Mouse (Mus musculus): ENCODE measurements around the gene 1500011B03Rik.
A peak's percentile ranks its signal among the peaks of the same experiment; 100 is the strongest.
"Not testable (repeated sequence)": the region's sequence is repeated elsewhere in the genome, so short reads cannot be mapped to it uniquely, and the experiment has no call there.

1500011B03Rik gene

GRCm38 (mm10) chr5:114822796-114823688 lies at the start of gene 1500011B03Rik:
Gene 1500011B03Rik, minus strand, starts transcription at chr5:114823468.
- peak; percentile 92 for DNase-seq

GRCm38 (mm10) chr5:114865279-114865678 lies 42.0 kb upstream of the 1500011B03Rik start:
- DNase-seq, result no peak

- no peak for DNase-seq
Measured at GRCm38 (mm10) chr5:114864813-114865212, 41.5 kb upstream of the 1500011B03Rik start.

- DNase-seq, result no peak
Measured at GRCm38 (mm10) chr5:114861730-114862129, 38.5 kb upstream of the 1500011B03Rik start.

DNA sequence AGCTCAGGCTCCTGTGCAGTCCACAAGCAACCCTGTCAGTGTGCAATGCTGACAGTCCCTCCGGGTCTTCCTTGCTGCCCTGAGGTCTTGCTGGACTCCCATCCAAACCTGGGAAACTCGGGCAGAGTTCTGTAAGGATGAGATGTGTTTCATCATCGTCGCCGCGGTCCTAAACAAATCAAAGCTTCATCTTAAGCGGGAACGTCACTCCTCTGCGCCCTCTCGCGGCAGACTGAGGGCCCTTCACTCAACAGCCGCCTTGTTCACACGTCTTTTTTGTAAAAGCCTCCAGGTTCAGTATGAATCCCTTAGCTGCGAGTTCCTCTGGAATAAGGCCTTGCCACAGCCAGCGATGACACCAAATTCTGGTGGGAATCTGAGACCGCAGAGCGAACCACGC lies 36.0 kb upstream of the 1500011B03Rik start:
- peak; percentile 83 for DNase-seq

DNA sequence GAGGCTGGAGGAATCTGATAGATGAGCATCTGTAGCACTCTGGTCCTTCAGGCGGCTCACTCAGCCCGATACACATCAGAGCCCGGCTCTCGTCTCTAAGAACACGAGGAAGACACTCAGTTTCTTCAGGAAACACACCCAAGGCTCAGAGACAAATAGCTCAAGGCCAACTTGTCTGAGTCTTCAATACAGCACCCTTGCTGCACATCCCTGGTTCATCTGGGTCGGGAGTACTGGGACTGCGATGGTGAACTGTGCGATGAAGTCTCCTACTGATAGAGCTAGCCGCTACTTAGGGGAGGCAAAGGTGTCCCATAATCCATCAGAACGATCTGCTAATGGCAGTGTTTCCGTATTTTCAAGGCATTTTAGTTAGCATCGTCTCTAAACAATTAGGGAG lies 35.3 kb upstream of the 1500011B03Rik start, which contains the start of gene Gm9936:
Gene Gm9936 (minus strand): TSS at position 101 of the 400 bp plus-strand sequence.
- DNase-seq, result no peak

GRCm38 (mm10) chr5:114853364-114853763 lies 30.1 kb upstream of the 1500011B03Rik start, which contains the start of gene 4930519G04Rik:
Gene 4930519G04Rik, plus strand, starts transcription at chr5:114853664.
- DNase-seq, result not testable (repeated sequence)

- no peak for DNase-seq
Measured at GRCm38 (mm10) chr5:114851565-114852236, 28.4 kb upstream of the 1500011B03Rik start.

- not testable (repeated sequence) for DNase-seq
Measured at GRCm38 (mm10) chr5:114844371-114844770, 21.1 kb upstream of the 1500011B03Rik start.

DNA sequence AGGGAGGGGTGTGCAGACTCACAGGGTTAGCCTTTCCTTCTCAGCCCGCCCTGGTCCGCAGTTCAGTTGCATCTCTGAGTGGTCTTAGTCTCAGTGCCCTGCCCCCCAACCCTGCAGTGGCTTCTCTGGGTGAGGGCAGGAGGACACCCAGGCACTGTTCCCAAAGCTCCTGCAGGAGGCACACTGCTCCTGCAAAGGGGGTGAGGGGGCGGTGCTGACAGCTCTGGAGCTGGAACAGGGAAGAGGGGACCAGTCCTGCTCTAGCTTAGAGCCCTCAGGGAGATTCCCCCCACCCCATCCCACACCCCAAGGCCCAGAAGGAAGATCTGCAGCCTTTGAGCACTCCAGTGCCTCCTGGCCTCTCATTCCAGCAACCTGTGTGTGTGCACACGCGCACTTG lies 19.4 kb upstream of the 1500011B03Rik start:
- DNase-seq, result no peak

DNA sequence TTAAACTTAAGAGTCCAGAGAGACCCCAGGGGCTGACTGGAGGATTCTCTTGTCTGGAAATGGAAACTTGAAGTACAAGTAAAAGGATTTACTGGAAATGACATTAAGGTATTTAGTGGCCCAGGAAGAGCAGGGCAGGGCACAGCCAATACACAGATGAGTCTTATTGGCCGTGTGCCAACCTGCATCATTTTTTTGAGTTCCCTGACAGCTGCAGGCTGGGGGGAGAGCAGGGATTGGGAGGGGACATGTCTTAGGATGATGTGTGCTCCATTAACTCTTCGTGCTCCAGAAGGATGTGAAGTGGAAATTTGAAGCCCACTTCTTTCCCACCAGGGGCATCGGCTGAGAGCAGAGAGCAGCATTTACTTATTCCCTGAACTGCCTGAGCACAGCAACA lies 18.9 kb upstream of the 1500011B03Rik start:
- not testable (repeated sequence) for DNase-seq

DNA sequence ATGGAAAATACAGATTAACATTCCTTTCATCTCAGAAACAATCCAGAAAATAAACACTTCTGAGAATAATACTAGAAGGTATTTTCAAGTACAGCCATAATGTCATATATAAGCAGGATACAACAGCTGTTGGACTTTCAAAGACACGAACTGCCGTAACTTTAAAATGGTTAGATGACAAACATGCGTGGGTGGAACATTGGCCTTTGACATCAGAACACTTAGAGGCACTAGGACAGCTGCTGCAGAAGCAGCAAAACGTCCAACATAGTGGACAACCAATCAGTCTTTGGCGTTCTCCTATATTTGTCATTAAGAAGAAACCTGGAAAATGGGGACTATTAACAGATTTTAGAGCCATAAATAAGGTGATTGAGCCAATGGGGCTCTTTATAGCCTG lies 17.2 kb upstream of the 1500011B03Rik start:
- not testable (repeated sequence) for DNase-seq

DNA sequence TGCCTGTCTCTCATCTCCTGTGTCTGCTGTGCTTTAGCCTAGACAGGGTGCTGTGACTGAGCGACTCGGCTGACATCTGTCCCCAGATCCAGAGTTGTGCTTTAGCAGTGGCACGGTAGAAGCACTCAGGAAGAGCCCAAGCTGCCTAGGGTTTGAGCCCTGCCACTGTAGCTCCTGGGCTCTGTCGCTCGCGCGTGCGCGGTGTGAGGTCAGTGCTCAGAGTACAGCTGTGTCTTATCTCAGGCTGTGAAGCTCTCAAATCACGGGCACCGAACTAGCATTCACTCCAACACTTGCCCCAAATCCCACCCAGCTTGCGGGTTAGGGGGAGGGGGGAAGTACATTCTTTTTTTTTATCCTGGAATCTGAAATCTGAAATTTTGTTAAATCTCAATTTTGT lies 13.6 kb upstream of the 1500011B03Rik start:
- DNase-seq, result no peak

DNA sequence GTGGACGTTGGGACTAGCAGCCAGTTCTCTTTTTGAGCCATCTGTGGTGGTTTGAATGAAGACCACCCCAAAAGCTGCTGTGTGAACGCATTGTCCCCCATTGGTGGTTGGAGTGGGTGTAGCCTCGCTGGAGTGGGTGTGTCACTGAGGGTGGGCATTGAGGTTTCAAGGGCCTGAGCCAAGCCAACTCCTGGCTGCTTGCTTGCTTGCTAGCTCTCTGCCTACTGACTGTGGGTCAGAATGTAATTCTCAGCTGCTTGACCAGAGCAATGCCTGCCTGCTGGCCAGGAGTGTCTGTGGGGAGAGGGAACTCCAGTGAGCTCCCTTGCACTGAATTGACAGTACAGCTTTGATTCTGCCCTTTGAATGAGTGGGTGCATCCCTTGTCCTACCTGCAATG lies 6.5 kb upstream of the 1500011B03Rik start:
- DNase-seq, result no peak

GRCm38 (mm10) chr5:114827427-114827826 lies 4.2 kb upstream of the 1500011B03Rik start:
- DNase-seq, result no peak

GRCm38 (mm10) chr5:114825978-114826691 lies 2.9 kb upstream of the 1500011B03Rik start:
- peak; percentile 95 for DNase-seq

- DNase-seq, result peak; percentile 71
Measured at GRCm38 (mm10) chr5:114824197-114824596, 929 bp upstream of the 1500011B03Rik start.

- DNase-seq, result no peak
Measured at GRCm38 (mm10) chr5:114818124-114818523, 5.1 kb downstream of the 1500011B03Rik start.

DNA sequence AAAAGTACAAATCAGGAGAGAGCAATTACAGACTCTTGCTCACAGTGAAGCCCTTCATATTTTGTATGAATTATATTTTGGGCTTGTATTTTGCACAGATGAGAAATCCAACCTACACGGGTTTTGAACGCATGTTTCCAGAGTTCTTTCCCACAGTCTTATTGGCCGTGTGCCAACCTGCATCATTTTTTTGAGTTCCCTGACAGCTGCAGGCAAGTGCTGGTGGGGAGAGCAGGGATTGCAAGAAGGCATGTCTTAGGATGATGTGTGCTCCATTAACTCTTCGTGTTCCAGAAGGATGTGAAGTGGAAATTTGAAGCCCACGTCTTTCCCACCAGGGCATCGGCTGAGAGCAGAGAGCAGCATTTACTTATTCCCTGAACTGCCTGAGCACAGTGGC lies 6.7 kb downstream of the 1500011B03Rik start:
- DNase-seq, result no peak

- peak; percentile 92 for DNase-seq
Measured at GRCm38 (mm10) chr5:114813525-114814181, 9.6 kb downstream of the 1500011B03Rik start.

DNA sequence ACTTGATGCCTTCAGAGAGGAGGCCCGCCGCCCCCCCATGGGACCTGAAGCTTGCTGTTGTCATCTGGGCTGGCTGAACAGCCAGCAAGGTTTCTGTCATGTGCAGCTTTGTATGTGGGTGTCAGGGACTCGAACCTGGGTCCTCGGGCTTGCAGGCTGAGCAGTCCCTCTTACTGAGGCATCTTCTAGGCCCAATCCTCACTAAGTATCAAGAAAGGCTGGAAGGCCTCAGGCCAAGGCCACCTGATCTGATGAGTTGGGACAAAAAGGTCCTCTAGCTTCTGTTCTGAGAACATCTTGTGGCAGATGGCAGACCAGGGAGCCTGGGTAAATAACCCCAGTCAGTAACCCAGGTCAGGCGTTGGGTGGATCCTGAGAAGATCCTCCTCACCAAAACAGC lies 13.4 kb downstream of the 1500011B03Rik start:
- no peak for DNase-seq

- no peak for DNase-seq
Measured at GRCm38 (mm10) chr5:114809181-114809756, 14.0 kb downstream of the 1500011B03Rik start.

Measured in thymus, postnatal 4 days (tissue).